Mouse (Mus musculus): ENCODE measurements around the gene Pcdh7.

The Pcdh7 gene

DNA sequence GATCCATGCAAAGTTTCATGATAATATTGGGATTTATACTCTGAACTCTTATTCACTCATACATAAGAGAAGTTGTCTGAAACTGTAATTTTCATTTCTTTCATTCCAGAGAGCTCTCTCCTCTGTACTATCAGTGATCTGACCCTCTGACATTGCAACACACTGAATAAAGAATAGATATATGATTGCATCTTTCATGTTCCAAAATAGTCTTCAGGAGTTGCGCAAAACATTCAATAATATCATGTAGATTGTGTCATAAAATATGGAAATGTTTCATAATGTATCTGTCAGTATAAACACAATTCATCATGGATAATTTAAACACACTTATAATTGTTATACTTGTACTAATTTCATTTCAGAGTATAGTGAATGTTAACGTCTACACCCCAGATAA is 216.9 kb downstream of the Pcdh7 start:
- DNase-seq: no peak

DNA sequence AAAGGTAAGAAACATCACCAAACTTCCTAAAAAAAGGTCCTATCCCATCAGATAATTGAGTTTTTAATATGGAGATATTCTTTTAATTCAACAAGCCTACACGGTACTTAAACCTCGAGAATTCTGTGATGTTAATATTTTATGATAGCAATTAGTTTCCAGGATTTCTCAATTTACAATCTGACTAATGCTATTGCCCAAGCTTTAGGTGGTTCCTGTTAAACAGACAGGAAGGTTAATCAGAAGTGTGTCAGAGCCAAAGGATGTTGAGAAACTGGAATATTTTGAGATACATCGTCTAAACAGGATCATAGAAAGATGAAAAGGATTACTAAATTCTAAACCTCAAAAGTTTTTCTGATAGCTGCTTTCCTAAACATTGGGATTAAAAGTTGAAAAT is 222.7 kb downstream of the Pcdh7 start:
- DNase-seq: no peak

DNA sequence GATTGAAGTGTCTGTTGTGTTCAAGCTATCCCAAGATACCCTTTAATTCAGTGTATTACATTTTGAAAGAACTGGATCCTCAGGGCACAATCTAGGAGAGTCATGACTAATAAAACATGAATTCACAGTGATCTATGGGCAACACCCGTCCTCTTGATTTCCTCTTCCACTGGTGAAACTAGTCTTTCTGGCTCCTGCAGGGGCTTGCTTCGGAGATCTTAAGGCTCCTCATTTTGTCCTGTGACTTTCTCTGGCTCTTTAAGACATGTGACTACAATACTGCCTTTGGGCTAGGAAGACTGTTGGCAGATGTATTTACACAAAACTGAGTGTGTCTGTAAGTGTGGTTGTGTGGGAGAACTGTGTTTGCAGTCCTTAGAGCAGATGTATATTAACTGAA is 225.4 kb downstream of the Pcdh7 start:
- no peak for DNase-seq

DNA sequence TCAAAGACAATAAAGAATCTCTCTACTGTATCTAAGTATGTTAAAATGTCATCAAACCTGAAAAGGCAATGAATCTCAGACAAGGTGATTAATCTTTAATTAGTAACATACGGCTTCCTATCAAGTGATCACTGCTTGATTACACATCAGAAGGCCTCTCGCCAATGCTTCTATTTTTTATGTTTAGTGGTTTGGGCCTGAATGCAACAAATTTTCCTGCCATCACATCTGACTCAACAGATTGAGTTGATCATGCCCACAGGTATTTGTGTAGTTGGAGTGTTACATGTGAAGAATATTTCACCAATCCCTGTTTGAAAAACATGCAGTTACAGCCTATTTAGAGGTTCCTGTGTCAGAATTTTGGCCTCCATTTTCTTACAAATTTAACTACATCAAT is 225.8 kb downstream of the Pcdh7 start:
- DNase-seq: no peak

DNA sequence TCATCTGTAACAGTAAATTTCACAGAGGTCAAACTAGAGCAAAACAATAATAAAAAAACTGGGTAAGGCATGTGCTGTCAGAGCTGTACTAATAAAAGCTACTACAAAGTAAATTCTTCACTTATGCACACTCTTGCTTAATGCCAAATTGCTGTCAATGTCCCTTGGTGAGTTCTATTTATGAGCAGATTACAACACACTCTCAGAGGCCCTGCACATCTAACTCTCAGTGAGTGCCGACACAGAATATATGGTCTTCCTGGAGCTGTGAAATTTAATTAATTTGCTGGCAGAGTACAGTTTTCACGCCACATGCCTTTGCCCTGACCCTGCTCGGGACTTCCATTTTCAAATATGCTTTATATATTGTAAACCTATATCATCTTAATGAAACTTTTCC is 227.7 kb downstream of the Pcdh7 start:
- DNase-seq: no peak

DNA sequence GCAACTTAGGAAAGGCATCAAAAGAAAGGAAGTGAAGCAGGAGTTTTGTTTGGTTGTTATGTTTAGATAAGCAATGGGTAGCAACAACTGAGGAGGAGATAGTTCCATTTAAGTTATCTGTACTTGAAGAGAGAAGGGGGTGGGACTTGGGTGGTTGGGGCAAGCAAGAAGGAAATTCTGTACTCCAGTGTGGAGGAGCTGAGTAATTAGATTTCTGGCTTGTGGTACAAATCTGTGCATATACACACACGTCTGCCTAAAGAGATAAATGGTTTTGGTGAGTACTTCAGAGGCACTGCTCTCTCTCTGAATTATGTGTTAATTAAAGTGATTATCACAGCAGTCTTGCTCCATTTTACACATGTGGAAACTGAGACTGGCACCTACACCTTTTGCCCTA is 241.6 kb downstream of the Pcdh7 start:
- no peak for DNase-seq

DNA sequence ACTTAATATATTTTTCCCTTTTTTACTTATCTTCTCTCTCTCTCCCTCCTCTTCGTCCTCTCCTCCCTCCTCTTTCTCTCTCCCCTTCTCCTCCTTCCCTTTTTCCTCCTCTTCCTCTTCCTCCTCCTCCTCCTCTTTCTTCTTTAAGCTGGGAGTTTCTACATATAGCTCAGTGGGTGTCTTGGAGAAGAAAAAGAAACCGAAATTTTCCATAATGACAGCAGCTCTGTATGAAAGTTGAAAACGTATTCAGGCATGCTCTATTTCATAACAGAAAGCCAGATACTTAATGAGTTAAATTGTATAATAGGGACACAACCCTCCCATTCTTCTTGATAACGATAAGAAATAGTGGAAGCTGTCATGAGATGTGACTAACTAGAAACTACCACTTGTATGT is 246.0 kb downstream of the Pcdh7 start:
- no peak for DNase-seq

DNA sequence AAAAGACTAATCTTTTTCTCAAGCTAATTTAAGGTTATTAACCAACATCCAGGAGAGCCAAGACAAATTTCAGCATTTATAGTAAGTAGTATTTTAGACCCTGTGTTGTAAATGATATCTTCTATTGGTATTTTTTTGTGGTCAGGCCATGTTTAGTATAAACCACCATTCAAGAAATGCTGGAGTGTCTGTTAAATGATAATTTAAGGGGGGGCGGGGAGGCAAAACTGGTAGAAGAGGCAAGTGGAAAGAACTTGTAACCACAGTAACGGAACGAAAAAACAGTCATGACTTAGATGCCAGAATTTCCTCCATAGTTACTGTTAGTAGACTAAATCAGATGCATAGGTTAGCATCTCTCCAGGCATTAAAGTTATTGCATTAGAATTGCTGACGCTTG is 246.4 kb downstream of the Pcdh7 start:
- no peak for DNase-seq

DNA sequence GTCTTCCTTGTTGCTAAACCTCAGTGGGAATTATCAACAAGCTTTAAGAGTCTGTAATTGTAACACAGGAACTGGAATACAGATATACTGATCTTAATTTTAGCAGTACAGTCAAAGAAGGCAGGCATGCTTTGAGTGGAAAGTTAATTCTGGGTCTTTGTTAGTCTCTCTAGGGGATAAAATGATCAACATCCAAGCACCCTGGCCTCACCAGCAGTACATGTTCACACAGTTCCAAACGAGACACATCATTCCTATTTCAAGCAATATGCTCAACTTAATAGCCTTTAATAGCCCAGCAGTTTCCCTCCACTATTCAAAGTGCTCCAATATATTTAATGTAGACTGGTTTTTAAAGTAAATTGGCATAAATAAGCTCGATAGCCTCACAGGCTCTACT is 275.8 kb downstream of the Pcdh7 start:
- DNase-seq: no peak

DNA sequence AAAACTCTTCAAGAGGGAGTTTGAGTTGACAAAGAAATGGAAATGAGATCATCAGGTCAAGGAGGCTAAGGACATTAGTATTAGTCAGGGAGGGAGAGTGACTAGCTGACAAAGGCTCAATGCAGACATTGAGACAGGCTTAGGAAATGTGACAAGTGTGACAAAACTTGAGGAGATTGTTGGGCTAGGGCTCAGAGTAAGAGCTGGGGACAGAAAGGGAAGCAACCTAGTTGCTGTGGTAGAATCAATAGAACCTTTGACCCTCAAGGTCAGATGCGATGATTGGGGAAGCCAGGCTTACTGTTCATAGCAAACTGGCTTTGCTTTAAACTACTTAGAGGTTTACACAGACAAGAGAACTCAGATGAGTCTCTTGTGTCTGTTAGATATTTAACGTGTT is 303.6 kb downstream of the Pcdh7 start:
- DNase-seq: no peak

DNA sequence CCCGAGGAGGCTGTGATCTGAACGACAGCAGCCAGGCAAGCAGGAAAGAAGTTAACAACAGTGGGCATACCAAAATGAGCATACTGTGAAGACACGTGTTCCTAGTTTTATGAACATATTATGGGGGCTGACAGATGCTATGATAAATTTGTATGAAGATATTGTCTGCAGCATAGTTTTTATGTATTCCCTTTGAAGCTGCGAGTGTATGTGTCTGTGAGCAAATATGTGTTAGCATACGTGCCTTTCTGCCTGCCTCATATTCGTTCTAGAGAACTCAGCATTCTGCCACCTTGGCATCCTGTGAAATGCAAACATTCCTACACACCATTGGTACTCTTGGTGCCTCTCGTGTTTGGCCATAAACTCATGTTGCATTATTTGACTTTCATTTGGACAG is 307.4 kb downstream of the Pcdh7 start:
- no peak for DNase-seq

DNA sequence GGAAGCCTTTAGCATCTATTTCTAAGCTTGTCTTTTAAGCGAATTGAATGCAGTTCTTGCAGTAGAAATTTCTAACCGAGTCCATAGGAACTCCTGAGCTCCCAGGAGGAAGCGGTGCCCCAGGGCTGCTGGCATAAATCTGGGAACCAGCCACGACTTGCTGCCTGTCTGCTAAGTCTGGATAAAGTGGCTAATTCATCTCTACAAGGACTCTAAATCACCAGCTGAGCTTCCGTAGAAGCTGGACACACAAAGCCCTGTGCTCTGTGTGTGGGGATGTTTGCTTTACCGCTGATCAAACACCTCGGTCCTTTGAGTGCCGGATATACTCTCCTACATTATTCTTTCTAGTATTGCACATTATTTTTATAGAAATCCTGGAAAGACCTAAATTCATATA is 308.0 kb downstream of the Pcdh7 start:
- DNase-seq: no peak

DNA sequence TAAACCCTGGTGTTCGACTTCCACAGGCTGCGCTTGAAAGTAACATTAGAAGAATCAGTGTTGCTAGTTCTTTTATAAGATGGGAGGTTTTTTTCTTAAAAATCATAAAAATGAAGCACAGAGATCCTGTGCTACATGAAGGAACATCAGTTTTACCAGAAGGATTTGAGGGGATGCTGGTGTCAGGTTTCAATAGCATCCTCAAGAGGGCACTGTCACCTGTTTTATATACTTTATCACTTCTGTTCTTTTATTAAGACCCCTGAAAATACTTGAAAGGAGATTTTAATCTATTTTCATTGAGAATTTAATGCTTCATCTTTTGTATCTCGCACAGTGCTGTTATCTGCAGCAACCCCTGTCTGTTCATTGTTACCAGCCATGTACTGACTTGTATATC is 322.1 kb downstream of the Pcdh7 start:
- DNase-seq: no peak

DNA sequence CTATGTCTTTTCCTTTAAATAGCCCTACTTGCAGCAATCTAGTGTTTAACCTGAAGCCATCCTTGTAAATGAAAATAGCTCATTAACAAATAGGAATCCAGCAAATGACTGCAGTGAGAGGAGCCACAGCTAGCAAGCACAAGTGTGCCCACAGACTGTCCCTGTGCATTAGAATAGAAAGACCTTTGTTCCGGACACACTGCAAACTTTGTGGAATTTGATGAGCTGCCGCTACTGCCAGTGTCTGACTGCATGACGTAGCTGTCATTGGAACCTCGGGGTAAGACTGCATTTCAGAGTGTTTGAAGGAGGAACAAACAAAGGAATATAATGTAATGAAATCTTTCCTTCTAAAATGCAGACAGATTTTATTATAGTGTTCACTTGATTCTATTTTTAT is 326.4 kb downstream of the Pcdh7 start:
- DNase-seq: no peak

DNA sequence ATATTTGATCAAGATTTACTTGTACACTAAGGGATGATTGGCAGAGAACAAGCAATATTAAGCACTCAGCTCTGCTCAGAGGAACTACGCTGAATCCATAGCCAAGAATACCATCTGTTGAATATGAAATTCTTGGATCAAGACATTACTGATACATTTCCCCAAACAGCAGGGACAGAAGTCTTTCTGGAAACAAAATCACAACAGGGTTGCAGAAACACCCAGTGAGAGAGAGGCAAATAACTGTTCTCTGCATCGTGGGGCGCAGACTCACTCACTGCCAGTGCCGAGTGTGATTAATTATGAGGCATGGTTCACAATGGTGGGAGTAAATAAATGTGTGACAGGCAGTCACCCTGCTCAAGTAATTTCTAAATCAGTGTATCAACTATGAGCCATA is 363.3 kb downstream of the Pcdh7 start:
- DNase-seq: no peak

DNA sequence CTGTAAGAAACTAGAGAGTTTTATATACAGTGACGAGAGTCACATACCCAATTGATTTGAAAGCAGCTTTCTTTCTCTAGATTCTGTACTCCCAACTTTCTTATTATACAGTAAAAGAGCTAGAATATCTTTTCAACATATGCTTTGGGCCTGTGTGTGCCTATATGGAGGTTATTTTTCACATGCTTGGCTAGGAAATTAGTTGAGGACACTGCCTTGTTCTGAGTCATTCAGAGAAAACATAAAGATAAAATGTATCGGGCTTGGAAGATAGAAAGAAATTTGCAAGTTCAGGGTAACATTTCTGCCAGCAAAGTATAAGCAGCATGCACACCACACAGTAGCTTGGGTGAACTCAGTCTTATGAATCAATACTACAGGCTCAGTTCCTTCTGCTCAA is 364.5 kb downstream of the Pcdh7 start:
- no peak for DNase-seq

DNA sequence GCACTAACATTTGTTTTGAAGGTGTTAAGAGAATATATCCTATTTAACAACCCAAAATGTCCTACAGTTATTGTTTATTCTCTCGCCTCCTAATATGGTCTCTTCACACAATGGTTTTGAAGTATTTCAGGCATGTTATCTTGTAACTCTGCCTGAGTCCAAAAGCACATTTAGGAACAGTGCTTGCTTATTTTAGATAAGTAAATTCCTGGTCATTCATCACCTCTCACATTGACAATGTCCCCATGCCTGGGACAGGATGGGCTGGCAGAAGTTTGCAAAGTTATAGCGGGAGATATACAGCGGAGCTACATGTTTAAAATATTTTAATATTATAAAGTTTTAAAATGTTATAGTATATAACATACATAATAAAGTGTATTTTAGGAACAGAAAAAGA is 365.3 kb downstream of the Pcdh7 start:
- DNase-seq: no peak

DNA sequence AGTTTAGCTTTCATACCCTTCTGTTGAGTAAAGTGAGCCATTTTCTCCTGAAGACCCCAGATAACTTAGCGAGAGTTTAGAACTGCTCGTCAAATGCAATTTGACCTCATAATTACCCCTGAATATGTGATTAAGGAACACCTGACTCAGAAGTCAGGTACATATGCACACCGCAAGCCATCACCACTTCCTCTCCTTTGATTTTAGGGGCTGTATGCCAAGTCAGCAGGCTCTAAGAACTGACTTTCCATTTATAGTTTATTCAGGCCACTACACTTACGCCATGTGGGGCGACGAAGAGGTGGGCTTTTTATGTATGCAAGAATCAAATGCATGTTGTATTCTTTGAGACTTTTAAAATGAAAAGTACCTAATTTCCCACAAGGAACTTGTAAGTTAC is 366.2 kb downstream of the Pcdh7 start:
- DNase-seq: no peak

DNA sequence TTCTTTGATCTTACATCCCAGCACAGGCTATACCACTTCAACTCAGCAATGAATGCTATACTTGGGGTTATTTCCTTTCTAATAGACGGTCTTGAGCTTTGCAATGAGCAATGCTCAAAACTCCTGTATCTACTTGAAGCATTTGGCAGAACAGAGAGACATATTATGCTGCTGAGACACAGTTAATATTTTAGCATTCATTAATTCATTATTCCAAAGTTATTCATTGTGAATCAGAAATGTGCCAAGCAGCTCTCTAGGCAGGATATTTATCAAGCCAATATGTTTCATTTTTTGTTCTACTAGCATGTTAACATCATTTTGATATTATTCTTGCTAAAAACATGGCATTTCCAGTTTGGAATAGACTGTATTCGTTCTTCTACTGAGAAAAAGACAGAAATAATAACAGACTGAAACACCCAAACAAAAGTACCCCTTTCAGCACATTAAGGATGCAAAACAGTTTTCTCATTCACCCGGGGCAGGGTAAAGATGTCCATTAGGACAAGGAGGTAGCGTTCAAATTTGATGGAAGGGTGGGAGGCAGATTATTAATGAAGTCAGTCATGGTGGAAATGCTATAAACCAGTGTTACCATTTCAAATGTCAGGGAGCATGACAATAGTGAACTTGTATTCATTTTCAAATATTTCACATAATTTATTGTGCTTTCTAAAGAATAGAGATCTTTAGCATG is 391.0 kb downstream of the Pcdh7 start:
- DNase-seq: no peak

DNA sequence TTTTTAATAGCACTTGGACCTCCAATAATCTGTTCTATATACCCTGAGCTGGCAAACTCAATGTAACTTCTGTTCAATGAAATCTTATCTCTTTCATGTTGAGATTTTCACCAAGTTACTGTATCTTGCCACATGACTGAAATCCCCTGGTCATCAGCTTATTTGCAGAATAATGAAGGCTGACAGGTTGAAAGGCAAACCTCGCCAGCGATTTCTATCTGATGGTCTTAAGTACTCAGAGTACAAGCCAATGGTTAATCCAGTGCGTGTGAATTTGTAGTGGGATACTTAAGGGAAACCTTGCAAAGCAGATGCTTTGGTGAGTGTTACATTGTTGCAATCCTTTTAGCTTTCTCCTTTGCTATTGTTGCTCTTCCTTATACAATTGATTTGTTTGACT is 398.3 kb downstream of the Pcdh7 start:
- no peak for DNase-seq

DNA sequence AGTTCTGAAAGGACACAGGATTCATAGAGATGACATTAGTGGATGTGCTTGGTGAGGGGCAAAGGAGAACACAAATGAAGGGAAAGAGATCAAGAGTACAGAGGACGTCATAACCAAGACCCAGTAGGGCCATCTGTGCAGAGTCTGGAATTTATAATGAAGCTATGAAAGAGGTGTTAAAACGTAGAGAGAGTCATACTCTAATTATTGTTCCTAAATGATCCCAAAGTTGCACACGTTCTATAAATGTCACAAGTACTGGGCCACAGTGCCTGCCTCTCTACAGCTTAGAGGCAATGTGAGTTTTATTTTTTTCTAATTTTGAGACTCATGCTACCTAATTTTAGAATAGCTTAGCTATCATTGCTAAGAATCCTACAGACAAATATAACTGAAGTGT is 400.1 kb downstream of the Pcdh7 start:
- no peak for DNase-seq

DNA sequence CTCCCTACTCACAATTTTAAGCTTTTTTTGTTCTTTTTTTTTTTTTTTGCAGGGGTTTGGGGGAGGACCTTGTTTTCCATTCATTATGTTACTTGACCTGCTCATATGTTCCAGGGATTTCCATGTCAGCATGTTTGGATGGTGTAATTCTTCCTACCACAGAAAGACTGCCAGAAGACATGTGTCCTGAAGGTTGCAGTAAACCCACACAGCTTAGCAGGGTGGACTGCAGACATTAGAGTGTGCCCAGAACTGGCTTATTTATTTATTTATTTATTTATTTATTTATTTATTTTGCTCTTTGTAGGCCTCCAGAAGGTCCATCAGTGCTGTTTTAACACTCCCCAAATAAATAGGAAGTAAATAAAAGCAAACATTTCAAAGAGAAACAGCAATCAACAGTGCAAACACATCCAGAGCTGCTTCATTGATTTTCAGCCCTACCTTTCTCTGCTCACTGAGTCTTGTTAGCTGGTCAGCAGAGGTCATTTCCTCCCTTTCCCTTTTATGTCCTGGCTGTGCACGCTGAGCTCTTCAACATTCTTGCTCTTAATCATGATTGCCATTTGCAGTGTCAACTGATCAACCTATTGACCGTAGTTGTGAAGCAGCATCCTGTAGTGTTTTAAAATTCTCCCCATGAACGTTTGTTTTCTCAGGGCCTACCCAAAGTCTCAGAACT is 401.3 kb downstream of the Pcdh7 start:
- no peak for DNase-seq

DNA sequence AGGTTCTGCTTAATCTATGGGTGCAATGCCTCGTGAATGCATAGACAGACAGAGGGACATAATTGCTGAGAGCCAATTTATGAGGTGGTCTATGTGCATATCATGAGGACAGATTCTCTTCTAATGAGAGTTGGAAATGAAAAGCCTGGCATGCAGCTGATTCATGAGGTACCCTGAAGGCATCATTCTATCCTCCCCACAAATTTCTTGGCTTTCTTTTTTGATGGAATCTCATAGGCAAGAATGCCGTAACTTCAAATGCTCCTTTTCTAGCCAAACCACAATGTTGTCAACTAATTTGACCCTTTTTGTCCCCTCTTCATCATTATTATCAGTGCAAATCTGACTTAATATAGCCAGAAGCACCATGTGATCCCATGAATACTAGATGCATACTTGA is 426.1 kb downstream of the Pcdh7 start:
- no peak for DNase-seq

DNA sequence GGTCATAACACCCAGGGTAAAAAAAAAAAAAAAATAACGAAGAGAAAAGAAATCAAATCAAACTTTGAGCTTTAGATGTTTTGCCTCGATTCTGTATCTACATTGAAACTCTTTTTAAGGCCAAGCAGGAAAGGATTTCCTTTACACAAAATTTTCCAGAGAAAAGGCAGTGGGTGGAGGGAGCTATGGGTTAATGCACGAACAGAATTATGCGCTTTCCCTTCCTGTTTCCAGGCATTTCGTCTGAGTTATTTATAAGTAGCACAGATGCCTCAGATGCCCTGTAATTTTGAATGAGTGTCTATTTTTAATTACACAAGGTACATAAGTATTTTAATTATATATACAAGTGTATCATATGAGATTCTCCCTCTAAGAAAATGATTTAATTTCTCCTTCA is 436.2 kb downstream of the Pcdh7 start:
- no peak for DNase-seq

DNA sequence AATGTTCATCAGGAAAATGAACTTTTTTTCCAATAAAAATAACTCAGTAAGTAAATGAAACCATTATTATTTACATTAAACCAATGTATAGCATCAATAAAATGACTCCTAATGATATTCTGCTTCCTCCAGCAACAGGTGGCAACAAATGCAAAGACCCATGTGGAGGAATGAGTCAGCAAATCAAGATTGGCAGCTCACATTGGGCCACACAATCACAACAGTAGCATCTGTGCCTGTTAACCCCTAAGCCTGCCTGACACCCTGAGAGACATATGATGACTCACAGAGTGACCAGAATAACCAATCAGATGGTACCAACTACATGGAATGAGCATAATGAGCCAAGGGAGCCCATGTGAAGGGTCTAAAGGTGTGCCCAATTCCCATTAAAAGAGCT is 454.5 kb downstream of the Pcdh7 start:
- no peak for DNase-seq
